8 mouse cellular contexts compared by ENCODE assay signal in genomic region chr9:8042338-8043043, GRCm38 (mm10). TPM values are rescaled to one million over a fixed set of nuclear protein-coding genes. Genes with fewer than 3 reads are reported as not detected.
A peak's percentile ranks its signal among the peaks of the same experiment; 100 is the strongest.
DNase-seq lines count a peak whose midpoint lies in the region; ATAC-seq and TF ChIP-seq lines count a peak whose summit lies in the region.

TSS of gene Cfap300 (minus strand) at chr9:8042823.

- H3K36me3 ChIP-seq in limb, embryonic 12.5 days, result no peaks in the 10 kb centered on the region
- no peaks in the 10 kb centered on the region for H3K36me3 ChIP-seq in midbrain, embryonic 15.5 days (replicated peaks)
- H3K36me3 ChIP-seq in spleen, adult 2 months (ENCODE audit: control insufficient read depth, insufficient read depth, low read length), result no peaks in the 10 kb centered on the region

- peak; percentile 97 for DNase-seq in 3T3-L1 (ENCODE audit: low read depth, low spot score)
- DNase-seq in brain, adult 2 months (ENCODE audit: low read depth, low spot score), result peak; percentile 98
- peak; percentile 97 for DNase-seq in heart, adult 8-10 months (ENCODE audit: low spot score)
- peak; percentile 96 to 98 for DNase-seq in kidney, adult 8-10 months
- peak; percentile 54 to 74 for DNase-seq in spleen, adult 2 months (ENCODE audit: low read depth in 1 of 2, low spot score in 2 of 2)

- no peaks in the 10 kb centered on the region for H3K9me3 ChIP-seq in limb, embryonic 12.5 days
- H3K9me3 ChIP-seq in midbrain, embryonic 15.5 days, result no peaks in the 10 kb centered on the region

- peak within 1 kb of the TSS; percentile 23; the same call in 1 of the 2 replicates for H3K27ac ChIP-seq in embryonic fibroblast, embryonic 13.5 days (ENCODE audit: insufficient read depth, low read length)
- peak within 1 kb of the TSS; percentile 84 for H3K27ac ChIP-seq in limb, embryonic 12.5 days
- H3K27ac ChIP-seq in midbrain, embryonic 15.5 days, result peak within 1 kb of the TSS; percentile 94
- H3K27ac ChIP-seq in spleen, adult 2 months (ENCODE audit: insufficient read depth, low read length), result no peak within 1 kb of the TSS

- no peaks in the 10 kb centered on the region for H3K27me3 ChIP-seq in limb, embryonic 12.5 days
- H3K27me3 ChIP-seq in midbrain, embryonic 15.5 days (replicated peaks), result no peaks in the 10 kb centered on the region
- H3K27me3 ChIP-seq in spleen, adult 2 months (ENCODE audit: control insufficient read depth, insufficient read depth, low read length), result no peaks in the 10 kb centered on the region

- peak; percentile 94 for TF ChIP-seq POLR2A in embryonic fibroblast, embryonic 13.5 days (IDR thresholded peaks at IDR 0.05; ENCODE audit: low read depth, low read length)
- no peak for TF ChIP-seq POLR2A in spleen, adult 2 months (IDR thresholded peaks at IDR 0.05; ENCODE audit: low read depth, low read length)

- H3K4me1 ChIP-seq in embryonic fibroblast, embryonic 13.5 days (ENCODE audit: control insufficient read depth, insufficient read depth, low read length), result peaks cover 2% of the 10 kb centered on the region; the same call in 1 of the 2 replicates
- peaks cover 11% of the 10 kb centered on the region for H3K4me1 ChIP-seq in limb, embryonic 12.5 days (replicated peaks)
- H3K4me1 ChIP-seq in midbrain, embryonic 15.5 days, result peaks cover 12% of the 10 kb centered on the region
- peaks cover 5% of the 10 kb centered on the region; the same call in 1 of the 2 replicates for H3K4me1 ChIP-seq in spleen, adult 2 months (ENCODE audit: control insufficient read depth, insufficient read depth, insufficient read length)

- TF ChIP-seq CTCF in embryonic fibroblast, embryonic 13.5 days (IDR thresholded peaks at IDR 0.05; ENCODE audit: borderline replicate concordance, insufficient read depth, low read length), result no peak
- no peak for TF ChIP-seq CTCF in spleen, adult 2 months (IDR thresholded peaks at IDR 0.05; ENCODE audit: extremely low read depth, insufficient read depth, insufficient read length, insufficient replicate concordance)

- peak; percentile 97 for ATAC-seq in limb, embryonic 12.5 days (ENCODE audit: insufficient number of reproducible peaks, insufficient read depth, low FRiP score, low TSS enrichment, low read depth)
- peak; percentile 99 for ATAC-seq in midbrain, embryonic 15.5 days (replicated peaks)

- H3K4me2 ChIP-seq in limb, embryonic 12.5 days, result peak within 1 kb of the TSS; percentile 63
- H3K4me2 ChIP-seq in midbrain, embryonic 15.5 days, result peak within 1 kb of the TSS; percentile 53

- peak within 1 kb of the TSS; percentile 71 for H3K9ac ChIP-seq in limb, embryonic 12.5 days (replicated peaks)
- H3K9ac ChIP-seq in midbrain, embryonic 15.5 days, result peak within 1 kb of the TSS; percentile 63

- WGBS in limb, embryonic 12.5 days, result under 1% methylated on average over 39 of the region's 39 CpGs
- WGBS in midbrain, embryonic 15.5 days, result under 1% methylated on average over 36 of the region's 39 CpGs
- 2% methylated on average over 39 of the region's 39 CpGs for WGBS in spleen, adult 2 months

- H3K4me3 ChIP-seq in embryonic fibroblast, embryonic 13.5 days (ENCODE audit: insufficient read depth, low read length), result peak within 1 kb of the TSS; percentile 91
- peak within 1 kb of the TSS; percentile 69 for H3K4me3 ChIP-seq in limb, embryonic 12.5 days (replicated peaks)
- H3K4me3 ChIP-seq in midbrain, embryonic 15.5 days, result peak within 1 kb of the TSS; percentile 92
- H3K4me3 ChIP-seq in spleen, adult 2 months (ENCODE audit: extremely low read depth, insufficient read depth, insufficient read length), result peak within 1 kb of the TSS; percentile 70

RNA-seq across cellular contexts. Expression of gene Cfap300, which starts in this region (rescaled TPM):
- polyA plus RNA-seq in embryonic fibroblast, embryonic 13.5 days (2011; ENCODE audit: insufficient read length, low read depth, missing spikeins), result 5.9 and 8.4 TPM in 2 replicates
- total RNA-seq in heart, adult 8-10 months (2022), result 1 to 10 TPM in 1 of 4 experiments, under 1 TPM in 3; 0.27 to 1.0 (median 0.89) TPM
- polyA plus RNA-seq in limb, embryonic 12.5 days (2016; fragmentation: Nextera tagmentation; extraction: Ambion mirVana), result 14.0 and 15.3 TPM in 2 replicates
- 15.1 TPM in 2 replicates for polyA plus RNA-seq in midbrain, embryonic 15.5 days (2015; fragmentation: Nextera tagmentation; extraction: Ambion mirVana)
- polyA plus RNA-seq in spleen, adult 2 months (2012; rRNA removed), result 0.16 and 0.74 TPM in 2 replicates

Comparison
In these comparisons a context has a peak if more than half of its experiments do, and no peak if none do; other contexts are left out.
1. Peak in DNase-seq and H3K4me3 ChIP-seq in spleen, adult 2 months; RNA of the gene not detected or under 1 TPM.